Mouse (Mus musculus): ENCODE measurements around the gene Kdm5b. TPM values are rescaled to one million over a fixed set of nuclear protein-coding genes. Genes with fewer than 3 reads are reported as not detected.

The Kdm5b gene
- polyA plus RNA-seq, 1 experiment = 11.2 TPM

DNA sequence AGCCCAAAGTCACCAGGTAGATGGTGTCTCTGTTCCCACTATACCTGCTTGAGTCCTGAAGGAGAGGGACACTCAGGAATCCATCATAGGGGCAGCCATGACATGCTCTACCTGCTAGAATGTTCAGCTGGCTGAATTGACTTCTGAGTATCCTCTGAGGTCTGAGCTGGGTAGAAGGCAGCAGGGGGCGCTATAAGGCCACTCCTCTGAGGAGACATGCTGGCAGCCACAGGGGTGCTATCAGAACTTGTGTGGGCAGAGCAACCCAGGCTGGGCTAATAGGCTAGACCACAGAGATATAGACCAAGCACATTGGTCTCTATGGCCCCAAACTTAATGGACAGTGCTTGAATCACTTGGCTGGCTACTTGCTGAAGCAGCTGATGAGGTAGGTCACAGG lies 114.3 kb downstream of the Kdm5b start:
- H3K4me3 ChIP-seq = no peak overlapping the region
- peaks cover 11% of the 10 kb centered on the region for H3K27me3 ChIP-seq (ENCODE audit: control insufficient read depth, insufficient read depth, insufficient read length)
- H3K36me3 ChIP-seq (ENCODE audit: control insufficient read depth, insufficient read depth) = no peaks in the 10 kb centered on the region
- no peak for TF ChIP-seq E2F4 (IDR thresholded peaks at IDR 0.05; ENCODE audit: insufficient read depth)
- TF ChIP-seq USF1 (IDR thresholded peaks at IDR 0.05; ENCODE audit: low read depth) = no peak
- TF ChIP-seq POLR2A (IDR thresholded peaks at IDR 0.05; ENCODE audit: insufficient read length, low read depth) = no peak
- TF ChIP-seq MYOG (IDR thresholded peaks at IDR 0.05; ENCODE audit: control insufficient read depth in 1 of 3, insufficient read depth in 1 of 3, insufficient read length in 2 of 3, low read depth in 2 of 3) = no peak
- no peak for TF ChIP-seq TCF3 (IDR thresholded peaks at IDR 0.05; ENCODE audit: insufficient read length, low read depth)
- TF ChIP-seq TCF12 (IDR thresholded peaks at IDR 0.05; ENCODE audit: insufficient read depth, poor library complexity, severe bottlenecking) = no peak
- no peak for TF ChIP-seq POLR2AphosphoS2 (IDR thresholded peaks at IDR 0.05; ENCODE audit: insufficient read length, low read depth)
- no peak for TF ChIP-seq MAX (IDR thresholded peaks at IDR 0.05; ENCODE audit: low read depth)
- TF ChIP-seq CEBPB (IDR thresholded peaks at IDR 0.05; ENCODE audit: insufficient read depth, poor library complexity, severe bottlenecking) = no peak
- no peak for TF ChIP-seq REST (IDR thresholded peaks at IDR 0.05; ENCODE audit: insufficient read depth, insufficient read length)
- TF ChIP-seq SRF (IDR thresholded peaks at IDR 0.05; ENCODE audit: control insufficient read depth, insufficient read length, low read depth) = no peak
- no peak for TF ChIP-seq MYOD1 (IDR thresholded peaks at IDR 0.05; ENCODE audit: control insufficient read depth in 1 of 3, insufficient read length in 2 of 3, low read depth in 2 of 3)
- H3ac ChIP-seq (ENCODE audit: control insufficient read depth, insufficient read length) = no peak overlapping the region
- H3K4me2 ChIP-seq (ENCODE audit: low read depth) = no peak overlapping the region
- no peaks in the 10 kb centered on the region for H3K79me2 ChIP-seq (ENCODE audit: control insufficient read depth, insufficient read depth)

DNA sequence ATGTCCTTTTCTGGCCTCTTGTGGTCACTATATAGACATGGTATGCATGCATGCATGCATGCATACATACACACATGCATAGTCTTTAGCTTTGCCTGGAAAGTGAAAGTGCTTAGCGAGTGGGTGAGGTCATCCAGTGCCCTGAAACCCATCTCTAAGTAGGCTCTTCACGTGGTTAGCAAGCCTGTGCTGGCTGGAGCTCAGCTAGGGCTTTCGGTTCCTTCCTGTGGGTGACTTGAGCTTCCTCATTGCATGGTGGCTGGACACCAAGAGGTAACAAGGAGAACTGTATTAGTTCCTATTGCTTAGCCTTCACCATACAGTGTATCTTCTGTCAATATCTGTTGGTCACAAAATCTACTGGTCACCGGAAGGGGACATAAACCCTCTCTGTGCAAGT lies 119.5 kb downstream of the Kdm5b start:
- Histone ChIP-seq H3ac (ENCODE audit: control insufficient read depth, insufficient read length) (no peak overlapping the region), H3K4me3 (no peak overlapping the region), H3K79me2 (ENCODE audit: control insufficient read depth, insufficient read depth) (no peaks in the 10 kb centered on the region), H3K36me3 (ENCODE audit: control insufficient read depth, insufficient read depth) (no peaks in the 10 kb centered on the region), H3K27me3 (ENCODE audit: control insufficient read depth, insufficient read depth, insufficient read length) (peaks cover 17% of the 10 kb centered on the region), H3K4me2 (ENCODE audit: low read depth) (no peak overlapping the region)
- no peak for TF ChIP-seq POLR2A (IDR thresholded peaks at IDR 0.05; ENCODE audit: insufficient read length, low read depth)
- TF ChIP-seq MYOG (IDR thresholded peaks at IDR 0.05; ENCODE audit: control insufficient read depth in 1 of 3, insufficient read depth in 1 of 3, insufficient read length in 2 of 3, low read depth in 2 of 3) = no peak
- TF ChIP-seq TCF12 (IDR thresholded peaks at IDR 0.05; ENCODE audit: insufficient read depth, poor library complexity, severe bottlenecking) = no peak
- TF ChIP-seq MYOD1 (IDR thresholded peaks at IDR 0.05; ENCODE audit: control insufficient read depth in 1 of 3, insufficient read length in 2 of 3, low read depth in 2 of 3) = no peak
- no peak for TF ChIP-seq USF1 (IDR thresholded peaks at IDR 0.05; ENCODE audit: low read depth)
- TF ChIP-seq TCF3 (IDR thresholded peaks at IDR 0.05; ENCODE audit: insufficient read length, low read depth) = no peak
- no peak for TF ChIP-seq E2F4 (IDR thresholded peaks at IDR 0.05; ENCODE audit: insufficient read depth)

DNA sequence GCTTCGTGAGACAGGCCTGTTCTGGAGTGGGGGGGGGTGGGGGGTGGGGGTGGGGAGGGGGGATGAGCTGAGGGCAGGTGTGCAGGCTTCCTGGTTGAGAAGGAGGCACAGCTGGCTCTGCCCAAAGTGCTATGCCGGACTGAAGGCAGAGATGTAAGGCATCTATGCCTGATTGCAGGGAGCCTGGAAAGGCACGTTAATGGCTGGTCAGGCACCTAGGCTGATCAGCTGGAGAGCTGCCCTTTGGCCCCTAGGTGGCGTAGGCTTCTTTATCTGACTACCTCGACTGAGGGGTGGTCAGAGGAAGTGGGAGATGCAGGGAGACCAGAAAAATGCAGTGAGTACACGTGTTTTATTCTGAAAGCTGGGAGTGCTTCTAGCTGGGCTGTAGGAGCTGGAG lies 120.6 kb downstream of the Kdm5b start:
- Histone ChIP-seq H3K36me3 (ENCODE audit: control insufficient read depth, insufficient read depth) (no peaks in the 10 kb centered on the region), H3K4me3 (no peak overlapping the region), H3K4me2 (ENCODE audit: low read depth) (no peak overlapping the region), H3ac (ENCODE audit: control insufficient read depth, insufficient read length) (no peak overlapping the region), H3K27me3 (ENCODE audit: control insufficient read depth, insufficient read depth, insufficient read length) (peaks cover 17% of the 10 kb centered on the region), H3K79me2 (ENCODE audit: control insufficient read depth, insufficient read depth) (no peaks in the 10 kb centered on the region)
- TF ChIP-seq USF1 (IDR thresholded peaks at IDR 0.05; ENCODE audit: low read depth) (no peak), POLR2A (IDR thresholded peaks at IDR 0.05; ENCODE audit: insufficient read length, low read depth) (no peak), REST (IDR thresholded peaks at IDR 0.05; ENCODE audit: insufficient read depth, insufficient read length) (no peak), TCF12 (IDR thresholded peaks at IDR 0.05; ENCODE audit: insufficient read depth, poor library complexity, severe bottlenecking) (no peak), MAX (IDR thresholded peaks at IDR 0.05; ENCODE audit: low read depth) (no peak), CEBPB (IDR thresholded peaks at IDR 0.05; ENCODE audit: insufficient read depth, poor library complexity, severe bottlenecking) (no peak), MYOG (IDR thresholded peaks at IDR 0.05; ENCODE audit: control insufficient read depth in 1 of 3, insufficient read depth in 1 of 3, insufficient read length in 2 of 3, low read depth in 2 of 3) (no peak), SRF (IDR thresholded peaks at IDR 0.05; ENCODE audit: control insufficient read depth, insufficient read length, low read depth) (no peak), POLR2AphosphoS2 (IDR thresholded peaks at IDR 0.05; ENCODE audit: insufficient read length, low read depth) (no peak), MYOD1 (IDR thresholded peaks at IDR 0.05; ENCODE audit: control insufficient read depth in 1 of 3, insufficient read length in 2 of 3, low read depth in 2 of 3) (no peak), TCF3 (IDR thresholded peaks at IDR 0.05; ENCODE audit: insufficient read length, low read depth) (no peak), E2F4 (IDR thresholded peaks at IDR 0.05; ENCODE audit: insufficient read depth) (no peak)

DNA sequence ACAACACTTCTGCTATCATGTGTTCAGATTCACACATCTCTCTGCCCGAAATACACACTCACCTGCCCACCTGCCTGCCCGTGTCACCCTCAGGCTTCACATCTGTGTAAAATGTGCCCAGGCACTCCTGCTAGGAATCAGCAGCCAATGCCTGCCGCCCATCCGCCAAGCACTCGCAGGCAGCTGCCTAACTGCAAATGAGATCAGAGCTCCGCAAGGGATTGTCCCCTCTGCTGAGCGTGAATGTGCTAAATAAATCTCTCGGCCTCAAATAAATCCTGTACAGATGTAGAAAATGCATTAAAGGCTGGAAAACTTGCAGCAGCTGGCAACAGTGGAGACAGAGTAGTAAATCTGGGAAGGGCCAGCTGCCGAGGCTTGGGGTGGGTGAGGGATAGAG lies 122.5 kb downstream of the Kdm5b start:
- Histone ChIP-seq H3K4me2 (ENCODE audit: low read depth) (no peak overlapping the region), H3K79me2 (ENCODE audit: control insufficient read depth, insufficient read depth) (no peaks in the 10 kb centered on the region), H3K36me3 (ENCODE audit: control insufficient read depth, insufficient read depth) (no peaks in the 10 kb centered on the region), H3K27me3 (ENCODE audit: control insufficient read depth, insufficient read depth, insufficient read length) (peaks cover 12% of the 10 kb centered on the region), H3ac (ENCODE audit: control insufficient read depth, insufficient read length) (no peak overlapping the region), H3K4me3 (no peak overlapping the region)
- TF ChIP-seq USF1 (IDR thresholded peaks at IDR 0.05; ENCODE audit: low read depth) = no peak
- TF ChIP-seq POLR2AphosphoS2 (IDR thresholded peaks at IDR 0.05; ENCODE audit: insufficient read length, low read depth) = no peak
- TF ChIP-seq MYOD1 (IDR thresholded peaks at IDR 0.05; ENCODE audit: control insufficient read depth in 1 of 3, insufficient read length in 2 of 3, low read depth in 2 of 3) = no peak
- TF ChIP-seq CEBPB (IDR thresholded peaks at IDR 0.05; ENCODE audit: insufficient read depth, poor library complexity, severe bottlenecking) = no peak
- TF ChIP-seq MAX (IDR thresholded peaks at IDR 0.05; ENCODE audit: low read depth) = no peak
- no peak for TF ChIP-seq SRF (IDR thresholded peaks at IDR 0.05; ENCODE audit: control insufficient read depth, insufficient read length, low read depth)
- no peak for TF ChIP-seq MYOG (IDR thresholded peaks at IDR 0.05; ENCODE audit: control insufficient read depth in 1 of 3, insufficient read depth in 1 of 3, insufficient read length in 2 of 3, low read depth in 2 of 3)
- no peak for TF ChIP-seq TCF12 (IDR thresholded peaks at IDR 0.05; ENCODE audit: insufficient read depth, poor library complexity, severe bottlenecking)

Other genes starting within 250 kb of the Kdm5b start
- 35.8 TPM for gene Ppfia4, start 227.2 kb upstream of the Kdm5b start, polyA plus RNA-seq (2012; fragmentation: generic; extraction: Trizol)
- gene Tmem183a, start 198.2 kb upstream of the Kdm5b start, polyA plus RNA-seq (2012; fragmentation: generic; extraction: Trizol) = 67.3 TPM
- not detected for gene 4933406M09Rik, start 174.2 kb upstream of the Kdm5b start, polyA plus RNA-seq (2012; fragmentation: generic; extraction: Trizol)
- 452 TPM for gene Cyb5r1, start 154.6 kb upstream of the Kdm5b start, polyA plus RNA-seq (2012; fragmentation: generic; extraction: Trizol)
- 87.9 TPM for gene Adipor1, start 144.8 kb upstream of the Kdm5b start, polyA plus RNA-seq (2012; fragmentation: generic; extraction: Trizol)
- gene Klhl12, start 104.6 kb upstream of the Kdm5b start, polyA plus RNA-seq (2012; fragmentation: generic; extraction: Trizol) = 11.3 TPM
- 13.4 TPM for gene Rabif, start 65.5 kb upstream of the Kdm5b start, polyA plus RNA-seq (2012; fragmentation: generic; extraction: Trizol)
- not detected for gene Mgat4e, start 10.5 kb upstream of the Kdm5b start, polyA plus RNA-seq (2012; fragmentation: generic; extraction: Trizol)
- gene Syt2, start 86.5 kb downstream of the Kdm5b start, polyA plus RNA-seq (2012; fragmentation: generic; extraction: Trizol) = 0.11 TPM